ENCODE assay signal across 9 mouse cellular contexts in the genomic region with DNA sequence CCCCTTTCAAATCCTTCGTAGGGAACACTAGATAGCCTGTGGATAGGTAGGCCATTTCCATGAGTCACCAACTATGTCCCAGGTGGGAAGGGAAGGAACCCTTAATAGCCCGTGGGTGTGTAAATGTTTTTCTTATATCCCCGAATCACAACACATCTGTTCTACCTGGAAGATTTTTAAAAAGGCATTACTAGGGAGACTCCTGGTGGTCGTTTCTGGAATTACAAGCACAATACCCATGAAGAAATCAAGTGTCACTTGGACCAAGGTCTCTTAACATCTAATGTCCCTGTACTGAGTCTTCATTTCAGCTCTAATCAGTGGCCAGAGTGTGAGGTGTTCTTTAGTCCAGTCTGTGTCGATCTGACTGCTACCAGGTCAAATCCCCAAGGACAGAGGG. TPM values are rescaled to one million over a fixed set of nuclear protein-coding genes. Genes with fewer than 3 reads are reported as not detected.
DNase-seq lines count a peak whose midpoint lies in the region; ATAC-seq and TF ChIP-seq lines count a peak whose summit lies in the region.
"Had no signal": no experiment of that assay in that cellular context is flagged by ENCODE, and none has a peak within 500 bp of the region (broad histone marks: within the 10 kb centered on the region; RNA-seq: fewer than 3 reads in every experiment).

No protein-coding gene starts in this region.

- H3K27me3 ChIP-seq in hindbrain, embryonic 14.5 days (ENCODE audit: control insufficient read depth, insufficient read depth, low read length), result no peaks in the 10 kb centered on the region
- no peaks in the 10 kb centered on the region for H3K27me3 ChIP-seq in hindbrain, embryonic 13.5 days
- no peaks in the 10 kb centered on the region for H3K27me3 ChIP-seq in E14TG2a.4 (ENCODE audit: insufficient read depth, low read length)
- H3K27me3 ChIP-seq: heart, embryonic 13.5 days had no signal

- WGBS in hindbrain, embryonic 14.5 days, result 51% methylated on average over 5 of the region's 5 CpGs
- 49% methylated on average over 5 of the region's 5 CpGs for WGBS in hindbrain, embryonic 13.5 days

- peaks cover 65% of the 10 kb centered on the region for H3K36me3 ChIP-seq in hindbrain, embryonic 14.5 days (replicated peaks; ENCODE audit: control insufficient read depth, insufficient read depth)
- H3K36me3 ChIP-seq in hindbrain, embryonic 13.5 days, result peaks cover 69% of the 10 kb centered on the region
- H3K36me3 ChIP-seq in E14TG2a.4 (ENCODE audit: insufficient read depth, low read length), result peaks cover 91% of the 10 kb centered on the region

- H3K4me1 ChIP-seq in hindbrain, embryonic 14.5 days (replicated peaks; ENCODE audit: control insufficient read depth, insufficient read depth, low read length), result no peaks in the 10 kb centered on the region
- no peaks in the 10 kb centered on the region for H3K4me1 ChIP-seq in hindbrain, embryonic 13.5 days (replicated peaks)
- peaks cover 60% of the 10 kb centered on the region for H3K4me1 ChIP-seq in E14TG2a.4 (replicated peaks; ENCODE audit: low read depth, low read length)
- H3K4me1 ChIP-seq: heart, embryonic 13.5 days had no signal

- no peak overlapping the region for H3K27ac ChIP-seq in hindbrain, embryonic 14.5 days
- H3K27ac ChIP-seq in hindbrain, embryonic 13.5 days, result no peak overlapping the region
- H3K27ac ChIP-seq: heart, embryonic 13.5 days had no signal

- peak; percentile 56 for DNase-seq in hindbrain, embryonic 14.5 days (ENCODE audit: low spot score)
- DNase-seq in 416B (ENCODE audit: low read depth), result peak; percentile 8
- DNase-seq in induced T-regulatory cell, adult 2 months (ENCODE audit: low read depth), result peak; percentile 67
- DNase-seq in urinary bladder, postnatal 25 days (ENCODE audit: low spot score), result no peak
- DNase-seq in right cerebral cortex, postnatal 36 days (ENCODE audit: low spot score in 2 of 2), result no peak

- no peak for ATAC-seq in hindbrain, embryonic 14.5 days (ENCODE audit: low FRiP score)
- ATAC-seq in hindbrain, embryonic 13.5 days (ENCODE audit: low FRiP score), result no peak
- ATAC-seq in erythroid progenitor cell, adult 5-6 weeks (replicated peaks; ENCODE audit: low FRiP score, poor library complexity, severe bottlenecking), result no peak

- no peaks in the 10 kb centered on the region for H3K9me3 ChIP-seq in hindbrain, embryonic 14.5 days (ENCODE audit: control insufficient read depth, low read length)
- H3K9me3 ChIP-seq in hindbrain, embryonic 13.5 days, result no peaks in the 10 kb centered on the region
- H3K9me3 ChIP-seq in E14TG2a.4 (ENCODE audit: low read length), result no peaks in the 10 kb centered on the region
- H3K9me3 ChIP-seq: heart, embryonic 13.5 days had no signal

- peak; percentile 95 for TF ChIP-seq CTCF in E14TG2a.4 (conservative IDR thresholded peaks at IDR 0.05; ENCODE audit: low read length)

- no peak overlapping the region for H3K9ac ChIP-seq in hindbrain, embryonic 14.5 days
- no peak overlapping the region for H3K9ac ChIP-seq in hindbrain, embryonic 13.5 days
- H3K9ac ChIP-seq: heart, embryonic 13.5 days had no signal

- no peak overlapping the region for H3K4me3 ChIP-seq in hindbrain, embryonic 14.5 days (replicated peaks; ENCODE audit: low read length)
- no peak overlapping the region for H3K4me3 ChIP-seq in hindbrain, embryonic 13.5 days
- H3K4me3 ChIP-seq in E14TG2a.4 (replicated peaks; ENCODE audit: low read length), result no peak overlapping the region
- H3K4me3 ChIP-seq: heart, embryonic 13.5 days had no signal

- no peak overlapping the region for H3K4me2 ChIP-seq in hindbrain, embryonic 14.5 days (replicated peaks)
- H3K4me2 ChIP-seq in hindbrain, embryonic 13.5 days, result no peak overlapping the region
- H3K4me2 ChIP-seq: heart, embryonic 13.5 days had no signal

RNA-seq across cellular contexts. Expression of a gene that starts 60.0 kb away (rescaled TPM):
- polyA plus RNA-seq in hindbrain, embryonic 14.5 days (2014; fragmentation: Nextera tagmentation; extraction: Ambion mirVana), result 6.5 and 6.6 TPM in 2 replicates
- 5.6 and 6.4 TPM in 2 replicates for polyA plus RNA-seq in hindbrain, embryonic 13.5 days (2015; fragmentation: Nextera tagmentation; extraction: Ambion mirVana)
- total RNA-seq in erythroid progenitor cell, adult 5-6 weeks (2015; ENCODE audit: low replicate concordance), result 1.8 TPM in 1 of 2 replicates, not detected in the other
- total RNA-seq in erythroid progenitor cell, adult 5-6 weeks (2017; ENCODE audit: low replicate concordance), result 1.2 and 1.4 TPM in 2 replicates

Comparison
In these comparisons a context has a peak if more than half of its experiments do, and no peak if none do; other contexts are left out.
1. DNase-seq: peak in hindbrain, embryonic 14.5 days (single experiment), 416B (single experiment) and induced T-regulatory cell, adult 2 months (single experiment); none in urinary bladder, postnatal 25 days (single experiment) and right cerebral cortex, postnatal 36 days (0 of 2).